Mouse (Mus musculus) cerebellum, adult 9-11 months (tissue): ENCODE measurements around the gene Skor1.

Experiments
- DNase-seq: peaks from one replicate; pipeline ENCODE4 v3.0.0; 2022

The Skor1 gene

GRCm38 (mm10) chr9:63148410-63149371 lies at the start of gene Skor1:
TSS of gene Skor1 (minus strand) at chr9:63148961.
- DNase-seq, result no peak

GRCm38 (mm10) chr9:63197252-63197651 lies 48.5 kb upstream of the Skor1 start:
- DNase-seq, result no peak

GRCm38 (mm10) chr9:63196114-63196682 lies 47.4 kb upstream of the Skor1 start:
- DNase-seq, result no peak

GRCm38 (mm10) chr9:63195523-63195922 lies 46.8 kb upstream of the Skor1 start:
- DNase-seq, result no peak

GRCm38 (mm10) chr9:63194791-63195190 lies 46.0 kb upstream of the Skor1 start:
- no peak for DNase-seq

GRCm38 (mm10) chr9:63192809-63193208 lies 44.0 kb upstream of the Skor1 start:
- DNase-seq, result no peak

- no peak for DNase-seq
Observed at GRCm38 (mm10) chr9:63187310-63187709, 38.5 kb upstream of the Skor1 start.

- no peak for DNase-seq
Observed at GRCm38 (mm10) chr9:63185249-63185648, 36.5 kb upstream of the Skor1 start.

GRCm38 (mm10) chr9:63183864-63184263 lies 35.1 kb upstream of the Skor1 start:
- no peak for DNase-seq

- DNase-seq, result no peak
Observed at GRCm38 (mm10) chr9:63182306-63182960, 33.7 kb upstream of the Skor1 start.

GRCm38 (mm10) chr9:63181337-63182178 lies 32.8 kb upstream of the Skor1 start:
- DNase-seq, result no peak

GRCm38 (mm10) chr9:63178296-63178695 lies 29.5 kb upstream of the Skor1 start:
- DNase-seq, result no peak

- no peak for DNase-seq
Observed at GRCm38 (mm10) chr9:63174001-63174721, 25.4 kb upstream of the Skor1 start.

GRCm38 (mm10) chr9:63171951-63172350 lies 23.2 kb upstream of the Skor1 start:
- no peak for DNase-seq

- no peak for DNase-seq
Observed at GRCm38 (mm10) chr9:63169127-63169526, 20.4 kb upstream of the Skor1 start.

GRCm38 (mm10) chr9:63165070-63165469 lies 16.3 kb upstream of the Skor1 start:
- no peak for DNase-seq

- no peak for DNase-seq
Observed at GRCm38 (mm10) chr9:63163756-63164155, 15.0 kb upstream of the Skor1 start.

GRCm38 (mm10) chr9:63151949-63152348 lies 3.2 kb upstream of the Skor1 start:
- DNase-seq, result no peak

- no peak for DNase-seq
Observed at GRCm38 (mm10) chr9:63151072-63151870, 2.5 kb upstream of the Skor1 start.

GRCm38 (mm10) chr9:63150086-63150800 lies 1.5 kb upstream of the Skor1 start:
- DNase-seq, result no peak

GRCm38 (mm10) chr9:63149372-63149766 lies 608 bp upstream of the Skor1 start:
- no peak for DNase-seq
